Mouse (Mus musculus) kidney, embryonic 14.5 days (tissue): ENCODE measurements around the gene Jade2. TPM values are rescaled to one million over a fixed set of nuclear protein-coding genes. Genes with fewer than 3 reads are reported as not detected.

ENCODE experiments used
- ATAC-seq: fragments of 200-750 bp; cut with Nextera tagmentation; 2 replicates; pipeline ENCODE4 v1.8.0; 2017; ENCODE audit warnings: moderate number of reproducible peaks, mild to moderate bottlenecking, moderate TSS enrichment, moderate library complexity; ENCODE audit not compliant: low FRiP score, low TSS enrichment
- H3K27ac ChIP-seq: fragments of 300-500 bp; sonication (generic); 2 replicates; pipeline ENCODE4 v1.5.1; 2014; ENCODE audit warnings: low read depth, mild to moderate bottlenecking, low read length, moderate library complexity, mixed read lengths
- H3K27me3 ChIP-seq: fragments of 300-500 bp; sonication (generic); 2 replicates; pipeline ENCODE4 v1.6.1; 2014; ENCODE audit warnings: mild to moderate bottlenecking, low read length; ENCODE audit not compliant: control insufficient read depth, insufficient read depth
- H3K36me3 ChIP-seq: fragments of 300-500 bp; sonication (generic); 2 replicates; pipeline ENCODE4 v1.6.1; 2014; ENCODE audit warnings: low read length, mixed read lengths; ENCODE audit not compliant: control insufficient read depth, insufficient read depth
- H3K4me1 ChIP-seq: fragments of 300-500 bp; sonication (generic); 2 replicates; pipeline ENCODE4 v1.6.1; 2014; ENCODE audit warnings: low read length, mixed read lengths; ENCODE audit not compliant: control insufficient read depth, insufficient read depth
- H3K4me2 ChIP-seq: fragments of 300-500 bp; sonication (generic); replicated peaks from 2 replicates; pipeline ENCODE4 v1.6.1; 2014; ENCODE audit warnings: low read depth, mild to moderate bottlenecking, low read length
- H3K4me3 ChIP-seq: fragments of 300-500 bp; sonication (generic); 2 replicates; pipeline ENCODE4 v1.5.1; 2014; ENCODE audit warnings: mild to moderate bottlenecking, low read length
- H3K9ac ChIP-seq: fragments of 300-500 bp; sonication (generic); 2 replicates; pipeline ENCODE4 v1.6.1; 2014; ENCODE audit warnings: low read depth, mild to moderate bottlenecking, low read length, moderate library complexity
- H3K9me3 ChIP-seq: fragments of 300-500 bp; sonication (generic); 2 replicates; pipeline ENCODE4 v1.6.1; 2016; ENCODE audit warnings: low read length; ENCODE audit not compliant: control insufficient read depth
- WGBS: fragments of 180-500 bp; shearing (Covaris S2); extraction: QIAGEN DNeasy Blood & Tissue Kit; methylation state at CpG from one replicate; pipeline ENCODE4 v1.1.7; 2014; 5-methylcytosine and 5-hydroxymethylcytosine counted together
- polyA plus RNA-seq: library from polyadenylated mRNA; unstranded; fragments of >200 nt; fragmentation: Nextera tagmentation; extraction: Ambion mirVana; gene quantifications from 2 replicates; pipeline ENCODE4 v1.2.1, GENCODE M21; 2014

The Jade2 gene
- polyA plus RNA-seq, 1 experiment from 2014 or later: 0.38 TPM

DNA sequence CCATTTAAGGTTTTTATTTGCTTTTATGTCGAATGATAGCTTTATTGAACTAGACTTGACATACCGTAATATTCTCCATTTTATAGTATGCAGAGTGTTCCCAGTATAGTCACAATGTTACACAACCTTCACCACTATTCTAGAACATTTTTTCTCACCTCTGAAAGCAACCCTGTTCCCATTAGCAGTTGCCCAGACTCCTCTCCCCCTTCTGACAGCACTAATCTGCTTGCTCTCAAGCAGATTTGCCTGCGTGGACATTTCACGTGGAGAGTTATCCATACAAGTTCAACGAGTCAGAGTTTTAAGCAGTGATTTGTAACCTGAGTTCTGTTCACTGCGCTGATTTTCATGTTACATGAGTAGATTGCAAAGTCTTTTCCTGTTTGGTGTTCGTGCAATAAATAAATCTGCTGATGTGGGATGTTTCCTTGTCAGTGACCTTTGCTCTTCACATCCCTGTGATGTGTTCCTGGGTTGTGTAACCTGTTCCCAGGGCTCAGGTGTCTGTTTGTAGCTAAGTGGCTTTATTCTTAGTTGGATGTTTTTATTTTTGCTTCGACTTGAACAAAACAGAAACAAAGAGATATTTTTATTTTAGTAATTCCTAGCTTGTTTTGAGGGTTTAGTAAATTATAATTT is 89.8 kb downstream of the Jade2 start:
- no peaks in the 10 kb centered on the region for H3K36me3 ChIP-seq
- H3K4me1 ChIP-seq: peaks cover 15% of the 10 kb centered on the region
- no peak overlapping the region for H3K9ac ChIP-seq
- no peak overlapping the region for H3K4me3 ChIP-seq
- H3K27ac ChIP-seq: no peak overlapping the region
- H3K27me3 ChIP-seq: no peaks in the 10 kb centered on the region
- no peaks in the 10 kb centered on the region for H3K9me3 ChIP-seq
- 47% methylated on average over 8 of the region's 8 CpGs for WGBS
- no peak overlapping the region for H3K4me2 ChIP-seq
- ATAC-seq: no peak

- 86% methylated on average over 4 of the region's 4 CpGs for WGBS
- Histone ChIP-seq H3K27me3 (no peaks in the 10 kb centered on the region), H3K9ac (no peak overlapping the region), H3K9me3 (no peaks in the 10 kb centered on the region), H3K4me2 (peak overlapping the region; percentile 46; the same call in 1 of the 2 replicates), H3K4me1 (peaks cover 15% of the 10 kb centered on the region), H3K4me3 (no peak overlapping the region; the same call in 1 of the 2 replicates), H3K36me3 (no peaks in the 10 kb centered on the region), H3K27ac (no peak overlapping the region)
- ATAC-seq: no peak
Observed at GRCm38 (mm10) chr11:51764816-51765215, 92.6 kb downstream of the Jade2 start.

DNA sequence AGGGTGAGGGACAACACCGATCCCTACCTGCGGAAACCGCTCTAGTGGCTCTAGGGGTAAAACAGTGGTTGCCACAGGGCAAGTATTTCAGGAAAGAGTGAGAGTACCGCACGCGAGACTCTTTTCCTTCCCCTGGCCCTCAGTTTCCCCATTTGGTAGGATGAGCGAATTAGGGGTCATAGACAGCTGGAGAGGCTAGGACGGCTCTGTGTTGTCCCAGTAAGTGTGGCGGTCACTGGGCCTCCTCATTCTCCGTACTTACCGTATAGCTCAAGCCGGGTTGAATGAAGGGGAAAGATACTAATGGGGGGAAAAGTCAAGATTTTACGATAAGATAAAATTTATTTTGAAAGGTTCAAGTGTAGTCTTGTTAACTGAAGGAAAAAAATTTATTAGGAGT is 93.5 kb downstream of the Jade2 start:
- Histone ChIP-seq H3K27ac (no peak overlapping the region), H3K4me2 (peak overlapping the region; percentile 46), H3K9ac (peak overlapping the region; percentile 78), H3K36me3 (no peaks in the 10 kb centered on the region), H3K9me3 (no peaks in the 10 kb centered on the region), H3K27me3 (no peaks in the 10 kb centered on the region), H3K4me1 (peaks cover 15% of the 10 kb centered on the region), H3K4me3 (peak overlapping the region; percentile 74)
- ATAC-seq: no peak; the same call in 1 of the 2 replicates
- WGBS: 5% methylated on average over 13 of the region's 13 CpGs

Other genes with a start within 250 kb of the Jade2 start
- gene Nhp2, start 237.9 kb downstream of the Jade2 start, polyA plus RNA-seq: 211 and 264 TPM in 2 replicates
- 38.9 and 48.7 TPM in 2 replicates for gene Rmnd5b, start 221.8 kb downstream of the Jade2 start, polyA plus RNA-seq
- gene N4bp3, start 206.8 kb downstream of the Jade2 start, polyA plus RNA-seq: 18.5 and 22.6 TPM in 2 replicates
- 2.4 and 3.8 TPM in 2 replicates for gene D930048N14Rik, start 206.7 kb downstream of the Jade2 start, polyA plus RNA-seq
- gene 0610009B22Rik, start 168.8 kb downstream of the Jade2 start, polyA plus RNA-seq: 105 and 142 TPM in 2 replicates
- gene Sec24a, start 94.0 kb downstream of the Jade2 start, polyA plus RNA-seq: 12.4 and 18.3 TPM in 2 replicates
- gene Sar1b, start 94.0 kb downstream of the Jade2 start, polyA plus RNA-seq: 116 and 133 TPM in 2 replicates
- gene Cdkn2aipnl, start 110.0 kb upstream of the Jade2 start, polyA plus RNA-seq: 87.9 and 104 TPM in 2 replicates
- gene Ube2b, start 143.1 kb upstream of the Jade2 start, polyA plus RNA-seq: 149 and 215 TPM in 2 replicates
- gene Cdkl3, start 146.6 kb upstream of the Jade2 start, polyA plus RNA-seq: 9.7 and 10.1 TPM in 2 replicates
- 83.4 and 110 TPM in 2 replicates for gene Ppp2ca, start 241.0 kb upstream of the Jade2 start, polyA plus RNA-seq